Mouse (Mus musculus): ENCODE results near the gene P4ha2. TPM values are rescaled to one million over a fixed set of nuclear protein-coding genes. Genes with fewer than 3 reads are reported as not detected.

The P4ha2 gene
- polyA plus RNA-seq (2012; rRNA removed): 5.9 and 6.5 TPM in 2 replicates

DNA sequence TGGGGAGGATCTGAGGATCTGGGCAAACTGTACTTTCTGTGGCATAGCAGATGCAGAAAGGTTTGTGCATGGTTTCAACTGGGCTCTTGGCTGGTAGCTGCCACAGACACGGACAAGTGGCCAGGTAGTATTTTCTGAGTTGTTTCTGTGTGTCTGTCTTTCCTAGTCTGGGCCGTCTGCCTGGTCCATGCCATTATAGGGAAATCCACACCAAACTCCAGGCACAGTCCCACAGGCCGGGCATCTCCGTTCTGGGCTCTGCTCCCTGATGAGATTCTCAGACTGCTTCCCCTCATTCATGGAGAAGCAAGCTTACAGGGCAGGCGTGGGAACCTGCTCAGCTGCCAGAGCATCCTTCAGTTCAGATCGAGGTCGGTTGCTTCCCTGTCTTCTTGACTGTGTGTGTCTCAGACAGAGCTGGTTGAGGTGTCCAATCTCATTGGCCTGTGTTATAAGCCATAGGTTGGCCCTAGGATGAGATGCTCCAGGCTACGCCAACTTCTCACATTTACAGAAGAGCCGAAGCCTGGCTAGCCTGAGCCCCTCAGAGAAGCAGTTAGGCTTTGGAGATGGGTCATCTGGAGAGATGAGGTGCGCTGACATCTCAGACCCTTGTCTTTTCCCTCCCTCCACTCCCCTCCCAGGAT, at the start of gene P4ha2:
Gene P4ha2, plus strand, starts transcription at position 51 of the 647 bp plus-strand sequence.

DNA sequence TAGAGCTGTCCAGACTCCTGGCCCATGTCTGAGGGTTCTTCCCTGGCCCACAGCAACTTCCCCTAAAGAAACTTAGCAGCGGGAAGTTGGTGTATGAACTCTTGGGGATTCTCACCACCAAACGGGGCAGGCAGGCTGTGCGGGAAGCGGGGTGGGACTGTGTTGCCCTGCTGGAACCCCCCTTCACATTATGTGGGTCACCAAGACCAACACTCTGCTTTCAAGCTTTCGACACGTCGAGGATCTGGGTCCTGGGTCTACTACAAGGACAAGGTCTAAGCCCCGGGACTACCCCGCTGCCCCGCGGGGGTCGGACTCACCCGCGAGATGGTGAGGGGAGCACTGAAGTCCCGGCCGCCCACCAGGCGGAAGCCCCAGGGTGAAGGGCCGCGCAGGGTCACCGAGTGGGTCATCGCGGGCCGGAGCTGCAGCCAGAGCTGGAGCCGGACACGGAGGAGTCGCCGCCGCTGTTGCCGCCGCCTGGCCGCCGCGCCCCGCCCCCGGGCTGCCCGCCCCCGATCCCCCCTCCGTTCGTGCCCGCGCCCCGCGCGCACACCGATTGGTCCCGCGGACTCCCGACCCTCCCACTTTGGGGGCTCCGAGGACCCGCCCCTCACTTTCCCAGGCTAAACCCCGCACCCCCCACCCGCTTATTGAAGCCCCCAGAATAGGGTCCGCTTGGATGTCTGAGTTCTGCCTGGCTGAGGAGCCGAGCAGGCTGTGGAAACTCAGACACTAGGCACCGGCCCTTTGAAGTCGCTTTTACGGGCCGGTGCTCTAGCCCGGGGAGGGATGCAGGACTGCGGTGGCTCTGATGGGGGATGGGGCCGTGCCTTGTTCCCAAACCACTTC, 31.1 kb upstream of the P4ha2 start, which contains the start of gene Pdlim4:
Gene Pdlim4, minus strand, starts transcription at position 495 of the 852 bp plus-strand sequence.

Other genes starting within 250 kb of the P4ha2 start
- gene Gm12216, start 240.8 kb upstream of the P4ha2 start, polyA plus RNA-seq (2012; rRNA removed): 5.9 and 8.2 TPM in 2 replicates
- gene Slc22a5, start 208.4 kb upstream of the P4ha2 start, polyA plus RNA-seq (2012; rRNA removed): 21.3 and 26.7 TPM in 2 replicates
- gene Slc22a21, start 119.8 kb upstream of the P4ha2 start, polyA plus RNA-seq (2012; rRNA removed): 10.3 and 12.7 TPM in 2 replicates
- gene Slc22a4, start 72.0 kb upstream of the P4ha2 start, polyA plus RNA-seq (2012; rRNA removed): 0.69 and 0.85 TPM in 2 replicates
- gene Pdlim4, start 31.1 kb upstream of the P4ha2 start, polyA plus RNA-seq (2012; rRNA removed): 97.4 and 112 TPM in 2 replicates
- 0.26 TPM in 1 of 2 replicates, not detected in the other for gene Csf2, start 149.6 kb downstream of the P4ha2 start, polyA plus RNA-seq (2012; rRNA removed)
- gene Il3, start 167.2 kb downstream of the P4ha2 start, polyA plus RNA-seq (2012; rRNA removed): not detected in 2 replicates
- gene Acsl6, start 203.7 kb downstream of the P4ha2 start, polyA plus RNA-seq (2012; rRNA removed): 0.84 and 2.7 TPM in 2 replicates